Mouse (Mus musculus) embryonic facial prominence, embryonic 11.5 days (tissue): ENCODE data around the gene Midn. TPM values are rescaled to one million over a fixed set of nuclear protein-coding genes. Genes with fewer than 3 reads are reported as not detected.

Source experiments
- ATAC-seq: fragments of 200-750 bp; cut with Nextera tagmentation; replicated peaks from 2 replicates; pipeline ENCODE4 v1.8.0; 2017; ENCODE audit warnings: low read depth; ENCODE audit not compliant: insufficient number of reproducible peaks, low FRiP score, low TSS enrichment
- DNase-seq: peaks from one replicate; pipeline ENCODE4 v3.0.0-alpha.2; 2015; ENCODE audit warnings: low spot score
- H3K27ac ChIP-seq: fragments of 300-500 bp; sonication (generic); replicated peaks from 2 replicates; pipeline ENCODE4 v1.5.1; 2014; ENCODE audit warnings: mild to moderate bottlenecking, low read depth, low read length, control low read depth
- H3K27me3 ChIP-seq: fragments of 300-500 bp; sonication (generic); 2 replicates; pipeline ENCODE4 v1.6.1; 2014; ENCODE audit warnings: mild to moderate bottlenecking, low read length, moderate library complexity, mixed read lengths; ENCODE audit not compliant: control insufficient read depth, insufficient read depth
- H3K36me3 ChIP-seq: fragments of 300-500 bp; sonication (generic); replicated peaks from 2 replicates; pipeline ENCODE4 v1.6.1; 2014; ENCODE audit warnings: low read depth, mild to moderate bottlenecking, low read length, moderate library complexity, mixed read lengths; ENCODE audit not compliant: control insufficient read depth, insufficient read depth
- H3K4me1 ChIP-seq: fragments of 300-500 bp; sonication (generic); 2 replicates; pipeline ENCODE4 v1.6.1; 2014; ENCODE audit warnings: low read length, mixed read lengths; ENCODE audit not compliant: control insufficient read depth, insufficient read depth
- H3K4me2 ChIP-seq: fragments of 300-500 bp; sonication (generic); 2 replicates; pipeline ENCODE4 v1.6.1; 2014; ENCODE audit warnings: low read depth, mild to moderate bottlenecking, control low read depth, low read length, moderate library complexity
- H3K4me3 ChIP-seq: fragments of 300-500 bp; sonication (generic); 2 replicates; pipeline ENCODE4 v1.5.1; 2014; ENCODE audit warnings: low read depth, low read length, control low read depth
- H3K9ac ChIP-seq: fragments of 300-500 bp; sonication (generic); replicated peaks from 2 replicates; pipeline ENCODE4 v1.6.1; 2014; ENCODE audit warnings: mild to moderate bottlenecking, control low read depth, low read length
- H3K9me3 ChIP-seq: fragments of 300-500 bp; sonication (generic); replicated peaks from 2 replicates; pipeline ENCODE4 v1.6.1; 2016; ENCODE audit warnings: mild to moderate bottlenecking, low read length, inconsistent platforms, mixed read lengths; ENCODE audit not compliant: control insufficient read depth
- WGBS: fragments of 180-500 bp; shearing (Covaris S2); extraction: QIAGEN DNeasy Blood & Tissue Kit; methylation state at CpG from one replicate; pipeline ENCODE4 v1.1.7; 2014; 5-methylcytosine and 5-hydroxymethylcytosine counted together
- polyA plus RNA-seq: library from polyadenylated mRNA; unstranded; fragments of >200 nt; fragmentation: Nextera tagmentation; extraction: Ambion mirVana; gene quantifications from 2 replicates; pipeline ENCODE4 v1.2.1, GENCODE M21; 2014

Gene Midn
- polyA plus RNA-seq, 1 experiment from 2014 or later: 62.1 TPM

- Histone ChIP-seq H3K4me3 (peak overlapping the region; percentile 100), H3K9ac (peak overlapping the region; percentile 100), H3K4me1 (peaks cover 27% of the 10 kb centered on the region), H3K27ac (peak overlapping the region; percentile 99), H3K4me2 (peak overlapping the region; percentile 99), H3K9me3 (no peaks in the 10 kb centered on the region), H3K27me3 (no peaks in the 10 kb centered on the region), H3K36me3 (peaks cover 48% of the 10 kb centered on the region)
- no peak for DNase-seq
- 35% methylated on average over 3 of the region's 3 CpGs for WGBS
- ATAC-seq: no peak
Measured at GRCm38 (mm10) chr10:80152873-80153260, 4.8 kb downstream of the Midn start.

- no peaks in the 10 kb centered on the region for H3K27me3 ChIP-seq
- H3K4me3 ChIP-seq: peak overlapping the region; percentile 17; the same call in 1 of the 2 replicates
- peaks cover 48% of the 10 kb centered on the region for H3K36me3 ChIP-seq
- H3K9me3 ChIP-seq: no peaks in the 10 kb centered on the region
- 78% methylated on average over 19 of the region's 19 CpGs for WGBS
- ATAC-seq (no peak), DNase-seq (no peak)
- peaks cover 27% of the 10 kb centered on the region for H3K4me1 ChIP-seq
- H3K4me2 ChIP-seq: peak overlapping the region; percentile 23
- H3K27ac ChIP-seq: no peak overlapping the region
- H3K9ac ChIP-seq: peak overlapping the region; percentile 100
Measured at GRCm38 (mm10) chr10:80153713-80154112, 5.6 kb downstream of the Midn start.

DNA sequence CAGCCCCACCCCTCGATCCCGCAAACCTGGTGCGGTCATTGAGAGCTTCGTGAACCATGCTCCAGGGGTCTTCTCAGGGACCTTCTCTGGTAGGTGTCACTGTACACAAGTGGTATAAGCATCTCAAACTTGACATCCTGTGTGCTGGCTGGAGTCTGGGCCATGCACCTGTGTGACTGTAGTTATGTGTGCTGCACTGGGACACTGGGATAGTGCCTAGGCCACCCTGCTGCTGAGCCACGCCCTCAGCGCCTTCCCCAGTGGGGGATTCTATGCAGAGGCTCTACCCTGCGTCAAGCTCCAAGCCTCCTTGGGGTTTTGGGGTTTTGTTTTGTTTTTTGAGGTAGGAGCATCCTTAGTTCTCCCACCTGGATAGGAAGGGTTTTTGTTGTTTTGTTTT lies 6.3 kb downstream of the Midn start:
- WGBS: 87% methylated on average over 7 of the region's 7 CpGs
- no peak overlapping the region for H3K27ac ChIP-seq
- no peak overlapping the region for H3K4me2 ChIP-seq
- H3K4me1 ChIP-seq: peaks cover 30% of the 10 kb centered on the region
- no peak for DNase-seq
- ATAC-seq: no peak
- H3K4me3 ChIP-seq: peak overlapping the region; percentile 4; the same call in 1 of the 2 replicates
- H3K27me3 ChIP-seq: no peaks in the 10 kb centered on the region
- no peaks in the 10 kb centered on the region for H3K9me3 ChIP-seq
- peaks cover 48% of the 10 kb centered on the region for H3K36me3 ChIP-seq
- H3K9ac ChIP-seq: no peak overlapping the region

GRCm38 (mm10) chr10:80155277-80155676 lies 7.2 kb downstream of the Midn start:
- Histone ChIP-seq H3K27ac (no peak overlapping the region), H3K36me3 (peaks cover 48% of the 10 kb centered on the region), H3K9me3 (no peaks in the 10 kb centered on the region), H3K27me3 (no peaks in the 10 kb centered on the region), H3K9ac (peak overlapping the region; percentile 5; the same call in 1 of the 2 replicates), H3K4me2 (no peak overlapping the region), H3K4me1 (peaks cover 30% of the 10 kb centered on the region), H3K4me3 (no peak overlapping the region)
- WGBS: 18% methylated on average over 1 of the region's 1 CpGs
- no peak for ATAC-seq
- no peak for DNase-seq

DNA sequence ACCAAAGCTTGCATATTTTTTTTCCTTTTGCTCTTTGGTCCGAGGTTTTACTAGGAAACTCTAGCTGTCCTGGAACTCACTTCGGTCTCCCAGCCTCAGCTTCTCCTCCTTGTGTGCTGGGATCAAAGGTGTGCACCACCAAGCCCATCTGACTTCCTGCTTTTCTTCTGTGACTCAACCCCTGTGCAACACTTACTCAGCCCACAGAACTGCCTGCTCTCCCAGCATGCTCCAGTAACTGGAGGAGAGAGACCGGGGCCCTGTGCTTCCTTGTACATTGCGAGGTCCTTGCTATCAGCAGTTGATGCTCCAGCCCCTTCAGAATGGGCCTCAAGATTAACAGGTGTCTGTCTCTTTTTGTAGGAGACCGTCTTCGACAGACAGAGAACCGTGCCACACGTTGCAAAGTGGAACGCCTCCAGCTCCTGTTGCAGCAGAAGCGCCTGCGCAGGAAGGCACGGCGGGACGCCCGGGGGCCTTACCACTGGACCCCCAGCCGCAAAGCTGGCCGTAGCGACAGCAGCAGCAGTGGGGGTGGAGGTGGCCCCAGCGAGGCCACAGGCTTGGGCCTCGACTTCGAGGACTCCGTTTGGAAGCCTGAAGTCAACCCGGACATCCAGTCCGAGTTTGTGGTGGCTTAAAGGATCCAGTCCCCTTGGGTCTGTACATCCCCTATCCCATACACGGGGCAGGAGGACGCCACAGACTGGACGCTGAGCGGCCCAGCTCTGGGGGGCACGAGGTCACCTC lies 8.1 kb downstream of the Midn start:
- no peak overlapping the region for H3K4me2 ChIP-seq
- H3K27ac ChIP-seq: peak overlapping the region; percentile 20; the same call in 1 of the 2 replicates
- no peaks in the 10 kb centered on the region for H3K27me3 ChIP-seq
- H3K9me3 ChIP-seq: no peaks in the 10 kb centered on the region
- peaks cover 48% of the 10 kb centered on the region for H3K36me3 ChIP-seq
- 88% methylated on average over 29 of the region's 29 CpGs for WGBS
- ATAC-seq (no peak), DNase-seq (no peak)
- peak overlapping the region; percentile 18; the same call in 1 of the 2 replicates for H3K9ac ChIP-seq
- no peak overlapping the region; the same call in 1 of the 2 replicates for H3K4me3 ChIP-seq
- peaks cover 32% of the 10 kb centered on the region for H3K4me1 ChIP-seq

- Histone ChIP-seq H3K9me3 (no peaks in the 10 kb centered on the region), H3K36me3 (peaks cover 44% of the 10 kb centered on the region), H3K4me1 (peaks cover 37% of the 10 kb centered on the region), H3K9ac (0 out of 2 replicates have a peak overlapping the region, but pooled peaks have one; percentile 18), H3K27me3 (no peaks in the 10 kb centered on the region), H3K4me2 (no peak overlapping the region), H3K27ac (0 out of 2 replicates have a peak overlapping the region, but pooled peaks have one; percentile 22), H3K4me3 (no peak overlapping the region)
- DNase-seq (no peak), ATAC-seq (no peak)
- 58% methylated on average over 7 of the region's 7 CpGs for WGBS
Measured at GRCm38 (mm10) chr10:80156752-80157053, 8.6 kb downstream of the Midn start.

DNA sequence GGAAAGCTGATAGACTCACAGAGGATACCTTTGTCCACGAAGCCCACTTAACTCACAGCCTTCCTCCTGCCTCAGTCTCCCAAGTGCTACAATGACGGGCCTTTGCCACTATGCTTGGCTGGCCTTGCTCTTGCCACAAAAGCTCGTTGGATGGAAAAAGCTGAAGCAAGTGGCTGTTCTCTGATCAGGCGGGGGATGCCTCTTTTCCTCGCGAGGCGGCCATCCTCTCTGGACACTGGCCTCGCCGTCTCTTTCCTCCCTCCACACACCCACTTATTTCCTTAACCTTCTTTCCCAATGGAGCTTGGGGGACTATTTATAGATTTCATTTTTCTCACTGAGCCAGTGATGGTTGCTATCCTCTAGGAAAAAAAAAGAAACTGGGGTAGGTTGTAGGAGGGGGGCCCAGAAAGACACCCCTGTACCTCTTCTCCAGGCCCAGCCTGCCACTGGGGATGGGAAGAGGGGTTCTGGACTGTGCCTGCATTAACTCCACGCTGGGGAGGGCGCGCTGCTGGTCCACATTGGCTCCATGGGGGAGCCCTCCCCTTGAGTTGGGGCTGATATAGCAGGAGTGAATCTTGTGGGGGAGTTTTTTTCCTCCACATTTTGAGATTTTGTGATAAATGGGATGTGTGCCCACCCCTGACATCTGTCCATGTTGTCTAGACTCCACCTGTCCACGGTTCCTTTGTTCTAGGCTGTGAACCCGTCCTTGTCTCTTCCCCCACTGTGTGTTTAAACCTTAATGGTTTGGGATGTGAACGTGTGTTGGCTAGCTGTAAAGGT lies 9.3 kb downstream of the Midn start:
- peaks cover 44% of the 10 kb centered on the region for H3K36me3 ChIP-seq
- no peak overlapping the region for H3K4me3 ChIP-seq
- no peaks in the 10 kb centered on the region for H3K27me3 ChIP-seq
- H3K27ac ChIP-seq: 0 out of 2 replicates have a peak overlapping the region, but pooled peaks have one; percentile 22
- peaks cover 39% of the 10 kb centered on the region for H3K4me1 ChIP-seq
- DNase-seq (no peak), ATAC-seq (no peak)
- no peaks in the 10 kb centered on the region for H3K9me3 ChIP-seq
- H3K4me2 ChIP-seq: no peak overlapping the region
- H3K9ac ChIP-seq: peak overlapping the region; percentile 7; the same call in 1 of the 2 replicates
- WGBS: 61% methylated on average over 15 of the region's 15 CpGs
